Mouse (Mus musculus) brain, embryonic 14.5 days (tissue): ENCODE data around the gene Tlx3.

ENCODE experiments used
- CTCF ChIP-seq: fragments of 200-500 bp; IDR thresholded peaks from 2 replicates; pipeline ENCODE4 v1.5.1; 2012; ENCODE audit warnings: inconsistent platforms, mild to moderate bottlenecking, moderate library complexity, borderline replicate concordance; ENCODE audit not compliant: insufficient read depth, insufficient read length; ENCODE audit errors: extremely low read depth
- POLR2A ChIP-seq: fragments of 200-500 bp; IDR thresholded peaks from 2 replicates; pipeline ENCODE4 v1.6.1; 2012; ENCODE audit warnings: mild to moderate bottlenecking, inconsistent platforms, borderline replicate concordance; ENCODE audit not compliant: poor library complexity, insufficient read depth, insufficient read length, severe bottlenecking; ENCODE audit errors: extremely low read depth

DNA sequence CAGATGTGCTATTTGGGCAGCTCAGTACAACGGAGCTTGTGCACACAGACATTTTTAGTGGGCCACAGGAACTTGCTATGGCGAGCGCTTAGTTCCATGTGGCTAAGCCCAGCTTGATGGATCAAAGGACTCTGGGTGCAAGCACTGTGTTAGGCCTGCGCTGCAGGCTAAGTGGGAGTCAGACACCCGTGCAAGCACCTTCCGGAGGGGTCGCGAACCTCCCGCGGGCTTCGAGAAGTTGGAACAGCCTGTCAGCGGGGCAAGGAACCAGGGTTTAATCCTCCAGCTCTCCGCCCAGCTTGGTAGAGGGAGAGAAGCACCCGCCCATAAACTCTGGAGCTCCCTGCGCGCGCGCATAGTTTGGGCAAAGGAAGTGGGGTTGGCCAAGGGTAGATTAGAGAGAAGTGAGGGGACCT, 22.7 kb downstream of the Tlx3 start:
- TF ChIP-seq CTCF (no peak), POLR2A (no peak)
